Mouse (Mus musculus): ENCODE results near the gene Nr1h2.

DNA sequence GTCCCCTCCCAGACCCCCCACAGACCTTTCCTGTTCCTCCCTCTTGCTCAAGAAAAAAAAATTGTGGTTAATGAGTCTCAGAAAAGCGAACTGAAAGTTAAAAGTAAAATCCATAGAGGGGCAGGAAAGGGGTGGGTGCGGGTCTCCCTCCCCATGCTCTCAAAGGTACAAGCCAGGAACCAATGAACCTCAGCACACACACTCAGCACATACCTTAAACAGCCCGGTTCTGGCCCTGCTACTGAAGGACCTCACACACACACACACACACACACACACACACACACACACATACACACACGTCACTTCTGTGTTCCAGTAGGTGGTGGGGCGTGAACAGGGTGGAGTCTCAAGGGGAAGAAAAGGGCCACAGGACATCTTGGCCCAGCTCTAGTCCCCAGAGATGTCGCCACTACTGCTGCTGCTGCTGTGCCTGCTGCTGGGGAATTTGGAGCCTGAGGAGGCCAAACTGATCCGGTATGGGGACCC, 18.5 kb upstream of the Nr1h2 start, which contains the start of gene Napsa:
- peak; percentile 73 for TF ChIP-seq POLR2A (IDR thresholded peaks at IDR 0.05; ENCODE audit: low read depth, low read length)
- no peak for TF ChIP-seq CTCF (conservative IDR thresholded peaks at IDR 0.05; ENCODE audit: insufficient read depth, insufficient read length, low read depth, low read length)

Measured in kidney, adult 2 months (tissue).